Mouse (Mus musculus) bone marrow, adult 2 months (tissue): ENCODE measurements at regions not wholly inside any gene's neighbourhood (a gene's known extent, or its start where the extent isn't known, plus 50 kb on each side); places are given as distances from the start of the nearest gene placed in this dataset.
A peak's percentile ranks its signal among the peaks of the same experiment; 100 is the strongest.

ENCODE experiments used
- H3K27ac ChIP-seq: fragments of 200-500 bp; 2 replicates; pipeline ENCODE4 v1.5.1; 2012; ENCODE audit warnings: low read depth, mild to moderate bottlenecking, control low read depth, inconsistent platforms, low read length; ENCODE audit not compliant: control insufficient read depth, poor library complexity, insufficient read depth
- H3K4me1 ChIP-seq: fragments of 200-500 bp; 2 replicates; pipeline ENCODE4 v1.6.1; 2011; ENCODE audit warnings: low read length; ENCODE audit not compliant: control insufficient read depth, insufficient read depth
- H3K4me3 ChIP-seq: fragments of 200-500 bp; replicated peaks from 2 replicates; pipeline ENCODE3; 2011; ENCODE audit warnings: mild to moderate bottlenecking, low read depth, low read length, control low read depth; ENCODE audit not compliant: control insufficient read depth
- CTCF ChIP-seq: fragments of 200-500 bp; IDR thresholded peaks from 2 replicates; pipeline ENCODE4 v1.5.1; 2011; ENCODE audit warnings: low read length, control low read depth; ENCODE audit not compliant: control insufficient read depth, insufficient read depth
- POLR2A ChIP-seq: fragments of 200-500 bp; IDR thresholded peaks from 2 replicates; pipeline ENCODE4 v1.6.1; 2011; ENCODE audit warnings: low read depth, mild to moderate bottlenecking, control low read depth, low read length, borderline replicate concordance; ENCODE audit not compliant: control insufficient read depth
- WGBS: fragments of 180-500 bp; shearing (Covaris S2); methylation state at CpG from one replicate; pipeline ENCODE4 v1.1.7; 2018; 5-methylcytosine and 5-hydroxymethylcytosine counted together

- no peak overlapping the region for H3K4me3 ChIP-seq
- no peaks in the 10 kb centered on the region; the same call in none of the 2 replicates for H3K4me1 ChIP-seq
- H3K27ac ChIP-seq: no peak overlapping the region
- WGBS: 72% methylated on average over 3 of the region's 3 CpGs
- TF ChIP-seq CTCF: no peak
- TF ChIP-seq POLR2A: no peak
These were observed 75.0 kb downstream of the Dyrk2 start for GRCm38 (mm10) chr10:118795061-118795407.

GRCm38 (mm10) chr10:118796512-118796911 is 73.5 kb downstream of the Dyrk2 start:
- TF ChIP-seq POLR2A: no peak
- no peak for TF ChIP-seq CTCF
- Histone ChIP-seq H3K27ac (peak overlapping the region; percentile 5; the same call in 1 of the 2 replicates), H3K4me3 (no peak overlapping the region), H3K4me1 (no peaks in the 10 kb centered on the region; the same call in none of the 2 replicates)
- WGBS: 5% methylated on average over 7 of the region's 7 CpGs

- Histone ChIP-seq H3K4me3 (no peak overlapping the region), H3K27ac (no peak overlapping the region), H3K4me1 (no peaks in the 10 kb centered on the region; the same call in none of the 2 replicates)
- 38% methylated on average over 5 of the region's 5 CpGs for WGBS
- TF ChIP-seq POLR2A: no peak
- no peak for TF ChIP-seq CTCF
These were observed 72.8 kb downstream of the Dyrk2 start for GRCm38 (mm10) chr10:118797256-118797655.

GRCm38 (mm10) chr10:118799767-118800166 is 70.2 kb downstream of the Dyrk2 start:
- Histone ChIP-seq H3K4me3 (no peak overlapping the region), H3K27ac (no peak overlapping the region), H3K4me1 (peaks cover 1% of the 10 kb centered on the region)
- 85% methylated on average over 8 of the region's 8 CpGs for WGBS
- TF ChIP-seq POLR2A: no peak
- no peak for TF ChIP-seq CTCF

- TF ChIP-seq CTCF (no peak), POLR2A (no peak)
- Histone ChIP-seq H3K4me3 (no peak overlapping the region), H3K27ac (no peak overlapping the region), H3K4me1 (peaks cover 5% of the 10 kb centered on the region)
- WGBS: 80% methylated on average over 20 of the region's 20 CpGs
These were observed 66.0 kb downstream of the Dyrk2 start for GRCm38 (mm10) chr10:118803922-118804557.

- 0% methylated on average over 5 of the region's 5 CpGs for WGBS
- no peak overlapping the region for H3K27ac ChIP-seq
- TF ChIP-seq POLR2A (no peak), CTCF (no peak)
These were observed 65.4 kb downstream of the Dyrk2 start for GRCm38 (mm10) chr10:118804574-118804973.

More at GRCm38 (mm10) chr10:118804574-118804973, 65.4 kb downstream of the Dyrk2 start:
- H3K4me1 ChIP-seq: peaks cover 5% of the 10 kb centered on the region
- H3K4me3 ChIP-seq: peak overlapping the region; percentile 26
